In genomic region chr6:71271389-71272315, GRCm38 (mm10) we compare ENCODE assay signal across 8 mouse cellular contexts. TPM values are rescaled to one million over a fixed set of nuclear protein-coding genes. Genes with fewer than 3 reads are reported as not detected.
DNase-seq lines count a peak whose midpoint lies in the region; ATAC-seq and TF ChIP-seq lines count a peak whose summit lies in the region.

Gene Krcc1 (plus strand): TSS chr6:71271677.

- no peaks in the 10 kb centered on the region; the same call in 1 of the 2 replicates for H3K4me1 ChIP-seq in bone marrow, adult 2 months (ENCODE audit: control insufficient read depth, insufficient read depth, low read length)
- peaks cover 6% of the 10 kb centered on the region for H3K4me1 ChIP-seq in embryonic facial prominence, embryonic 15.5 days
- H3K4me1 ChIP-seq in limb, embryonic 14.5 days (ENCODE audit: control insufficient read depth, insufficient read depth, low read length) = peaks cover 5% of the 10 kb centered on the region; the same call in 1 of the 2 replicates
- 0 out of 2 replicates have a peak, but pooled peaks cover 8% of the 10 kb centered on the region for H3K4me1 ChIP-seq in midbrain, postnatal 0 days (ENCODE audit: insufficient read depth, low read length)

- no peaks in the 10 kb centered on the region for H3K9me3 ChIP-seq in embryonic facial prominence, embryonic 15.5 days (replicated peaks)
- no peaks in the 10 kb centered on the region for H3K9me3 ChIP-seq in limb, embryonic 14.5 days (ENCODE audit: control insufficient read depth, low read length)
- H3K9me3 ChIP-seq in midbrain, postnatal 0 days (ENCODE audit: low read length) = no peaks in the 10 kb centered on the region

- under 1% methylated on average over 66 of the region's 84 CpGs for WGBS in bone marrow, adult 2 months
- 0% methylated on average over 67 of the region's 84 CpGs for WGBS in embryonic facial prominence, embryonic 15.5 days
- WGBS in limb, embryonic 14.5 days = under 1% methylated on average over 56 of the region's 84 CpGs
- WGBS in midbrain, postnatal 0 days = under 1% methylated on average over 63 of the region's 84 CpGs

- peak; percentile 73; the same call in 1 of the 2 replicates for TF ChIP-seq POLR2A in bone marrow, adult 2 months (IDR thresholded peaks at IDR 0.05; ENCODE audit: borderline replicate concordance, control insufficient read depth, low read depth, low read length)
- TF ChIP-seq POLR2A in limb, embryonic 14.5 days (IDR thresholded peaks at IDR 0.05; ENCODE audit: borderline replicate concordance, extremely low read depth, insufficient read depth, insufficient read length) = peak; percentile 61; the same call in 1 of the 2 replicates

- peak within 1 kb of the TSS; percentile 95 for H3K27ac ChIP-seq in bone marrow, adult 2 months (ENCODE audit: control insufficient read depth, insufficient read depth, low read depth, low read length, poor library complexity)
- peak within 1 kb of the TSS; percentile 97 for H3K27ac ChIP-seq in embryonic facial prominence, embryonic 15.5 days (replicated peaks)
- peak within 1 kb of the TSS; percentile 94 for H3K27ac ChIP-seq in limb, embryonic 14.5 days (replicated peaks; ENCODE audit: low read depth, low read length)
- H3K27ac ChIP-seq in midbrain, postnatal 0 days (ENCODE audit: low read depth, low read length) = peak within 1 kb of the TSS; percentile 97

- peak; percentile 98 for DNase-seq in 416B (ENCODE audit: low read depth)
- peak; percentile 97 for DNase-seq in heart, adult 8-10 months (ENCODE audit: low spot score)
- DNase-seq in kidney, adult 9 months = peak; percentile 98
- DNase-seq in limb, embryonic 14.5 days (ENCODE audit: low spot score) = peak; percentile 95
- DNase-seq in midbrain, postnatal 0 days (ENCODE audit: low spot score) = peak; percentile 96
- DNase-seq in spleen, postnatal 14 days (ENCODE audit: low spot score in 2 of 2) = peak; percentile 96

- peak within 1 kb of the TSS; percentile 97 for H3K9ac ChIP-seq in embryonic facial prominence, embryonic 15.5 days
- H3K9ac ChIP-seq in limb, embryonic 14.5 days (ENCODE audit: low read depth, low read length, severe bottlenecking) = peak within 1 kb of the TSS; percentile 95
- peak within 1 kb of the TSS; percentile 99 for H3K9ac ChIP-seq in midbrain, postnatal 0 days (replicated peaks; ENCODE audit: low read length, poor library complexity, severe bottlenecking)

- no peak for TF ChIP-seq CTCF in bone marrow, adult 2 months (IDR thresholded peaks at IDR 0.05; ENCODE audit: control insufficient read depth, insufficient read depth, low read length)
- peak; percentile 22 for TF ChIP-seq CTCF in midbrain, postnatal 0 days (IDR thresholded peaks at IDR 0.05)

- H3K4me2 ChIP-seq in embryonic facial prominence, embryonic 15.5 days (replicated peaks) = peak within 1 kb of the TSS; percentile 51
- peak within 1 kb of the TSS; percentile 54 for H3K4me2 ChIP-seq in limb, embryonic 14.5 days (replicated peaks; ENCODE audit: low read depth, low read length, severe bottlenecking)
- H3K4me2 ChIP-seq in midbrain, postnatal 0 days (ENCODE audit: low read depth, low read length, poor library complexity, severe bottlenecking) = peak within 1 kb of the TSS; percentile 74

- no peaks in the 10 kb centered on the region for H3K36me3 ChIP-seq in embryonic facial prominence, embryonic 15.5 days
- no peaks in the 10 kb centered on the region for H3K36me3 ChIP-seq in limb, embryonic 14.5 days (ENCODE audit: control insufficient read depth, insufficient read depth, low read length)
- no peaks in the 10 kb centered on the region for H3K36me3 ChIP-seq in midbrain, postnatal 0 days (ENCODE audit: insufficient read depth, low read length)

- H3K4me3 ChIP-seq in bone marrow, adult 2 months (replicated peaks; ENCODE audit: control insufficient read depth, low read depth, low read length) = peak within 1 kb of the TSS; percentile 70
- peak within 1 kb of the TSS; percentile 92 for H3K4me3 ChIP-seq in embryonic facial prominence, embryonic 15.5 days (replicated peaks)
- H3K4me3 ChIP-seq in limb, embryonic 14.5 days (replicated peaks; ENCODE audit: low read length) = peak within 1 kb of the TSS; percentile 84
- H3K4me3 ChIP-seq in midbrain, postnatal 0 days (ENCODE audit: low read depth, low read length) = peak within 1 kb of the TSS; percentile 94

- peak; percentile 93 for ATAC-seq in embryonic facial prominence, embryonic 15.5 days (ENCODE audit: insufficient number of reproducible peaks, low FRiP score, low TSS enrichment, low read depth)
- ATAC-seq in limb, embryonic 14.5 days (ENCODE audit: low FRiP score, low read depth) = peak; percentile 93
- peak; percentile 93 for ATAC-seq in midbrain, postnatal 0 days (ENCODE audit: low FRiP score)

- no peaks in the 10 kb centered on the region for H3K27me3 ChIP-seq in embryonic facial prominence, embryonic 15.5 days
- H3K27me3 ChIP-seq in limb, embryonic 14.5 days (ENCODE audit: control insufficient read depth, insufficient read depth, low read length) = no peaks in the 10 kb centered on the region
- H3K27me3 ChIP-seq in midbrain, postnatal 0 days (ENCODE audit: insufficient read depth, low read length) = no peaks in the 10 kb centered on the region

RNA-seq across cellular contexts. Expression of gene Krcc1, which starts in this region (rescaled TPM):
- 20.7 and 24.1 TPM in 2 replicates for polyA plus RNA-seq in bone marrow, adult 2 months (2011; ENCODE audit: insufficient read depth, insufficient read length, low replicate concordance, missing spikeins)
- 47.3 and 52.1 TPM in 2 replicates for polyA plus RNA-seq in embryonic facial prominence, embryonic 15.5 days (2015; fragmentation: Nextera tagmentation; extraction: Ambion mirVana)
- total RNA-seq in heart, adult 8-10 months (2022) = 10 to 100 TPM; 49.5 to 61.3 (median 54.1) TPM
- 15.2 and 23.5 TPM in 2 replicates for polyA plus RNA-seq in limb, embryonic 14.5 days (2012; rRNA removed)
- 45.9 and 47.0 TPM in 2 replicates for polyA plus RNA-seq in limb, embryonic 14.5 days (2014; fragmentation: Nextera tagmentation; extraction: Ambion mirVana)
- total RNA-seq in midbrain, postnatal 0 days (2014; rRNA removed) = 11.9 and 13.9 TPM in 2 replicates
- polyA plus RNA-seq in midbrain, postnatal 0 days (2015; fragmentation: Nextera tagmentation; extraction: Ambion mirVana) = 15.0 and 15.6 TPM in 2 replicates

Comparison
In these comparisons a context has a peak if more than half of its experiments do, and no peak if none do; other contexts are left out.
1. Peak in every context shown above with its lines: DNase-seq, ATAC-seq, H3K4me3 ChIP-seq and H3K27ac ChIP-seq.